Comparison of ENCODE assay signal across 8 mouse cellular contexts in genomic region chr2:173658517-173658916, GRCm38 (mm10). TPM values are rescaled to one million over a fixed set of nuclear protein-coding genes. Genes with fewer than 3 reads are reported as not detected.
DNase-seq lines count a peak whose midpoint lies in the region; ATAC-seq and TF ChIP-seq lines count a peak whose summit lies in the region.

No protein-coding gene starts in this region.

- no peak for TF ChIP-seq POLR2A in myocyte (IDR thresholded peaks at IDR 0.05; ENCODE audit: insufficient read length, low read depth)

- H3K27me3 ChIP-seq in kidney, postnatal 0 days (ENCODE audit: insufficient read depth, low read length), result no peaks in the 10 kb centered on the region
- H3K27me3 ChIP-seq in embryonic facial prominence, embryonic 14.5 days (replicated peaks; ENCODE audit: control insufficient read depth, insufficient read depth, low read length), result no peaks in the 10 kb centered on the region
- H3K27me3 ChIP-seq in intestine, embryonic 15.5 days (replicated peaks), result no peaks in the 10 kb centered on the region
- H3K27me3 ChIP-seq in myocyte (ENCODE audit: control insufficient read depth, insufficient read depth, insufficient read length), result no peaks in the 10 kb centered on the region

- H3K27ac ChIP-seq in kidney, postnatal 0 days, result peak overlapping the region; percentile 65; the same call in 1 of the 2 replicates
- H3K27ac ChIP-seq in embryonic facial prominence, embryonic 14.5 days (replicated peaks; ENCODE audit: low read depth, low read length), result no peak overlapping the region
- H3K27ac ChIP-seq in intestine, embryonic 15.5 days, result no peak overlapping the region

- H3K36me3 ChIP-seq in kidney, postnatal 0 days (ENCODE audit: insufficient read depth, low read length), result peaks cover 15% of the 10 kb centered on the region
- H3K36me3 ChIP-seq in embryonic facial prominence, embryonic 14.5 days (ENCODE audit: control insufficient read depth, insufficient read depth, low read length), result peaks cover 21% of the 10 kb centered on the region
- H3K36me3 ChIP-seq in intestine, embryonic 15.5 days, result peaks cover 10% of the 10 kb centered on the region
- H3K36me3 ChIP-seq in myocyte (ENCODE audit: control insufficient read depth, insufficient read depth), result peaks cover 20% of the 10 kb centered on the region

- TF ChIP-seq CTCF in kidney, postnatal 0 days (IDR thresholded peaks at IDR 0.05; ENCODE audit: low read depth), result no peak

- peak overlapping the region; percentile 71 for H3K4me2 ChIP-seq in kidney, postnatal 0 days (ENCODE audit: low read length)
- peak overlapping the region; percentile 58 for H3K4me2 ChIP-seq in embryonic facial prominence, embryonic 14.5 days (ENCODE audit: low read depth, low read length)
- peak overlapping the region; percentile 57 for H3K4me2 ChIP-seq in intestine, embryonic 15.5 days (replicated peaks)
- peak overlapping the region; percentile 94 for H3K4me2 ChIP-seq in myocyte (ENCODE audit: low read depth)

- H3K4me1 ChIP-seq in kidney, postnatal 0 days (replicated peaks; ENCODE audit: insufficient read depth, low read length), result peaks cover 18% of the 10 kb centered on the region
- H3K4me1 ChIP-seq in embryonic facial prominence, embryonic 14.5 days (ENCODE audit: control insufficient read depth, insufficient read depth, low read length), result peaks cover 24% of the 10 kb centered on the region
- H3K4me1 ChIP-seq in intestine, embryonic 15.5 days (replicated peaks), result peaks cover 18% of the 10 kb centered on the region

- peaks cover 35% of the 10 kb centered on the region for H3K79me2 ChIP-seq in myocyte (ENCODE audit: control insufficient read depth, insufficient read depth)

- H3K4me3 ChIP-seq in kidney, postnatal 0 days (replicated peaks; ENCODE audit: low read depth, low read length), result peak overlapping the region; percentile 100
- peak overlapping the region; percentile 98 for H3K4me3 ChIP-seq in embryonic facial prominence, embryonic 14.5 days (ENCODE audit: low read depth, low read length)
- H3K4me3 ChIP-seq in intestine, embryonic 15.5 days (replicated peaks), result peak overlapping the region; percentile 100
- peak overlapping the region; percentile 39 for H3K4me3 ChIP-seq in myocyte

- no peak overlapping the region for H3K9ac ChIP-seq in kidney, postnatal 0 days (ENCODE audit: low read depth, low read length)
- no peak overlapping the region for H3K9ac ChIP-seq in embryonic facial prominence, embryonic 14.5 days (ENCODE audit: low read depth, low read length)
- no peak overlapping the region for H3K9ac ChIP-seq in intestine, embryonic 15.5 days

- no peak for DNase-seq in kidney, postnatal 0 days (ENCODE audit: low spot score)
- no peak for DNase-seq in kidney, postnatal 25 days
- DNase-seq in embryonic facial prominence, embryonic 14.5 days (ENCODE audit: low spot score), result no peak
- DNase-seq in layer of hippocampus, adult 18-20 months (ENCODE audit: low spot score in 2 of 2), result no peak
- no peak for DNase-seq in layer of hippocampus, postnatal 25 days (ENCODE audit: extremely low spot score in 1 of 2, low spot score in 1 of 2)
- no peak for DNase-seq in adrenal gland, postnatal 25 days

- H3ac ChIP-seq in myocyte (ENCODE audit: control insufficient read depth, insufficient read length), result no peak overlapping the region

- ATAC-seq in kidney, postnatal 0 days (replicated peaks; ENCODE audit: low FRiP score, low read depth), result no peak
- ATAC-seq in embryonic facial prominence, embryonic 14.5 days (ENCODE audit: low read depth), result no peak
- no peak for ATAC-seq in intestine, embryonic 15.5 days

- 91% methylated on average over 4 of the region's 4 CpGs for WGBS in kidney, postnatal 0 days
- WGBS in embryonic facial prominence, embryonic 14.5 days, result 85% methylated on average over 4 of the region's 4 CpGs
- WGBS in intestine, embryonic 15.5 days, result 87% methylated on average over 4 of the region's 4 CpGs

- no peaks in the 10 kb centered on the region for H3K9me3 ChIP-seq in kidney, postnatal 0 days (replicated peaks; ENCODE audit: low read length)
- H3K9me3 ChIP-seq in embryonic facial prominence, embryonic 14.5 days (ENCODE audit: control insufficient read depth, low read length), result no peaks in the 10 kb centered on the region
- no peaks in the 10 kb centered on the region for H3K9me3 ChIP-seq in intestine, embryonic 15.5 days

TF ChIP-seq in myocyte, 11 proteins besides CTCF, POLR2A, EP300 and RAD21:
- no peak for TF ChIP-seq MYOG (IDR thresholded peaks at IDR 0.05; ENCODE audit: control insufficient read depth in 1 of 3, insufficient read depth in 1 of 3, insufficient read length in 2 of 3, low read depth in 2 of 3)
- TF ChIP-seq SRF (IDR thresholded peaks at IDR 0.05; ENCODE audit: control insufficient read depth, insufficient read length, low read depth), result no peak
- no peak for TF ChIP-seq REST (IDR thresholded peaks at IDR 0.05; ENCODE audit: insufficient read depth, insufficient read length)
- no peak for TF ChIP-seq CEBPB (IDR thresholded peaks at IDR 0.05; ENCODE audit: insufficient read depth, poor library complexity, severe bottlenecking)

RNA-seq across cellular contexts. Expression of gene Rab22a, which starts 1.0 kb away (rescaled TPM):
- polyA plus RNA-seq in kidney, postnatal 0 days (2015; fragmentation: Nextera tagmentation; extraction: Ambion mirVana), result 33.0 and 35.6 TPM in 2 replicates
- polyA plus RNA-seq in embryonic facial prominence, embryonic 14.5 days (2014; fragmentation: Nextera tagmentation; extraction: Ambion mirVana), result 47.5 and 50.8 TPM in 2 replicates
- 31.8 and 33.6 TPM in 2 replicates for polyA plus RNA-seq in intestine, embryonic 15.5 days (2015; fragmentation: Nextera tagmentation; extraction: Ambion mirVana)
- 28.2 TPM for polyA plus RNA-seq in myocyte (2012; fragmentation: generic; extraction: Trizol)
- total RNA-seq in layer of hippocampus, adult 18-20 months (2021), result 10 to 100 TPM; 24.2 to 29.8 TPM
- 10 to 100 TPM; 25.9 to 26.4 TPM for total RNA-seq in layer of hippocampus, postnatal 25 days (2021)
- 27.0 and 31.9 TPM in 2 replicates for total RNA-seq in adrenal gland, postnatal 25 days (2021)

Comparison
In these comparisons a context has a peak if more than half of its experiments do, and no peak if none do; other contexts are left out.
1. H3K4me3 ChIP-seq: peak in every context shown above with its lines; median percentile 100 in kidney, postnatal 0 days; 100 in intestine, embryonic 15.5 days; 98 in embryonic facial prominence, embryonic 14.5 days; 39 in myocyte.